Mouse (Mus musculus) CH12.LX (cell line): ENCODE data around the gene Gm35549. TPM values are rescaled to one million over a fixed set of nuclear protein-coding genes. Genes with fewer than 3 reads are reported as not detected.

Experiments
- DNase-seq: peaks from one replicate; pipeline ENCODE4 v3.0.0-alpha.2; 2013; ENCODE audit errors: extremely low read depth
- H3K27ac ChIP-seq: 2 replicates; pipeline ENCODE4 v1.5.1; 2012; ENCODE audit warnings: low read depth, mild to moderate bottlenecking, control low read depth, moderate library complexity; ENCODE audit not compliant: insufficient read depth
- H3K27me3 ChIP-seq: replicated peaks from 2 replicates; pipeline ENCODE3; 2012; ENCODE audit warnings: inconsistent platforms
- H3K36me3 ChIP-seq, 2 experiments: replicated peaks in 1 of 2; 2 replicates each; pipeline versions ENCODE3 to v1.6.1; 2012; ENCODE audit warnings: inconsistent platforms in 1 of 2, low read length in 1 of 2, mild to moderate bottlenecking in 1 of 2, mixed read lengths in 1 of 2, moderate library complexity in 1 of 2; ENCODE audit not compliant: control insufficient read depth in 1 of 2, insufficient read depth in 1 of 2
- H3K4me1 ChIP-seq, 2 experiments: 2 replicates each; pipeline ENCODE4 v1.6.1; 2012; ENCODE audit warnings: inconsistent platforms in 1 of 2, moderate library complexity in 1 of 2; ENCODE audit not compliant: insufficient read depth in 2 of 2, control insufficient read depth in 1 of 2
- H3K4me2 ChIP-seq: 2 replicates; pipeline ENCODE4 v1.6.1; 2012; ENCODE audit warnings: low read depth, mild to moderate bottlenecking, control low read depth; ENCODE audit not compliant: poor library complexity, insufficient read depth, severe bottlenecking
- H3K4me3 ChIP-seq, 3 experiments: fragments of 150-350 bp in 1 of 3; sonication (generic) in 1 of 3; replicated peaks in 1 of 3; 2 replicates each; pipeline versions ENCODE3 to v1.5.1; 2011 to 2012; ENCODE audit warnings: low read depth in 2 of 3, low read length in 2 of 3, mild to moderate bottlenecking in 2 of 3, moderate library complexity in 2 of 3, control low read depth in 1 of 3, improper control_type of control experiment in 1 of 3, inconsistent platforms in 1 of 3, mixed read lengths in 1 of 3; ENCODE audit not compliant: poor library complexity in 1 of 3
- H3K79me2 ChIP-seq: replicated peaks from 2 replicates; pipeline ENCODE4 v1.6.1; 2012; ENCODE audit warnings: mild to moderate bottlenecking, moderate library complexity; ENCODE audit not compliant: control insufficient read depth, poor library complexity, insufficient read depth, severe bottlenecking; ENCODE audit errors: extremely low read depth
- H3K9ac ChIP-seq: 2 replicates; pipeline ENCODE4 v1.6.1; 2012; ENCODE audit warnings: low read depth, mild to moderate bottlenecking, control low read depth, moderate library complexity; ENCODE audit not compliant: insufficient read depth
- H3K9me3 ChIP-seq: replicated peaks from 2 replicates; pipeline ENCODE3; 2012; ENCODE audit warnings: low read length, inconsistent platforms, mixed read lengths
- BHLHE40 ChIP-seq: IDR thresholded peaks from 2 replicates; pipeline ENCODE4 v1.6.1; 2011; ENCODE audit warnings: mild to moderate bottlenecking, low read depth, low read length, improper control_type of control experiment
- E2F4 ChIP-seq: IDR thresholded peaks from 2 replicates; pipeline ENCODE4 v1.6.1; 2011; ENCODE audit warnings: low read depth, low read length, improper control_type of control experiment; ENCODE audit not compliant: insufficient replicate concordance
- ELF1 ChIP-seq: IDR thresholded peaks from 2 replicates; pipeline ENCODE4 v1.6.1; 2014; ENCODE audit warnings: low read depth, mild to moderate bottlenecking, inconsistent platforms, low read length, improper control_type of control experiment
- EP300 ChIP-seq: IDR thresholded peaks from 2 replicates; pipeline ENCODE4 v1.6.1; 2011; ENCODE audit warnings: low read length, improper control_type of control experiment
- JUND ChIP-seq: conservative IDR thresholded peaks from 2 replicates; pipeline ENCODE4 v1.6.1; 2011; ENCODE audit warnings: low read depth, low read length, improper control_type of control experiment
- MAZ ChIP-seq: IDR thresholded peaks from 2 replicates; pipeline ENCODE4 v1.6.1; 2012; ENCODE audit warnings: low read depth, mild to moderate bottlenecking, inconsistent platforms, low read length, improper control_type of control experiment, moderate library complexity
- MEF2A ChIP-seq: IDR thresholded peaks from 2 replicates; pipeline ENCODE4 v1.6.1; 2014; ENCODE audit warnings: low read depth, mild to moderate bottlenecking, inconsistent platforms, low read length, improper control_type of control experiment, borderline replicate concordance
- MXI1 ChIP-seq: IDR thresholded peaks from 2 replicates; pipeline ENCODE4 v1.6.1; 2011; ENCODE audit warnings: mild to moderate bottlenecking, low read depth, low read length, improper control_type of control experiment
- PAX5 ChIP-seq: IDR thresholded peaks from 2 replicates; pipeline ENCODE4 v1.6.1; 2012; ENCODE audit warnings: low read length, inconsistent platforms, mixed read lengths
- POLR2AphosphoS2 ChIP-seq: IDR thresholded peaks from 2 replicates; pipeline ENCODE4 v1.6.1; 2011; ENCODE audit warnings: low read depth, low read length, improper control_type of control experiment
- RAD21 ChIP-seq: IDR thresholded peaks from 2 replicates; pipeline ENCODE4 v1.6.1; 2011; ENCODE audit warnings: low read depth, mild to moderate bottlenecking, low read length, improper control_type of control experiment, moderate library complexity
- RCOR1 ChIP-seq: conservative IDR thresholded peaks from 2 replicates; pipeline ENCODE4 v1.6.1; 2012; ENCODE audit warnings: low read depth, mild to moderate bottlenecking, inconsistent platforms, low read length, improper control_type of control experiment
- SIN3A ChIP-seq: IDR thresholded peaks from 2 replicates; pipeline ENCODE4 v1.6.1; 2012; ENCODE audit warnings: low read length, improper control_type of control experiment, inconsistent platforms
- SMC3 ChIP-seq: IDR thresholded peaks from 2 replicates; pipeline ENCODE4 v1.6.1; 2011; ENCODE audit warnings: low read depth, low read length, improper control_type of control experiment
- TBP ChIP-seq: conservative IDR thresholded peaks from 2 replicates; pipeline ENCODE4 v1.6.1; 2011; ENCODE audit warnings: low read depth, low read length, improper control_type of control experiment
- TCF12 ChIP-seq: IDR thresholded peaks from 2 replicates; pipeline ENCODE4 v1.6.1; 2014; ENCODE audit warnings: low read depth, mild to moderate bottlenecking, inconsistent platforms, low read length, improper control_type of control experiment
- UBTF ChIP-seq: IDR thresholded peaks from 2 replicates; pipeline ENCODE4 v1.6.1; 2012; ENCODE audit warnings: low read depth, mild to moderate bottlenecking, inconsistent platforms, low read length, improper control_type of control experiment, moderate library complexity
- USF1 ChIP-seq: IDR thresholded peaks from 2 replicates; pipeline ENCODE4 v1.6.1; 2014; ENCODE audit warnings: low read depth, mild to moderate bottlenecking, inconsistent platforms, low read length, improper control_type of control experiment
- ZMIZ1 ChIP-seq: IDR thresholded peaks from 2 replicates; pipeline ENCODE4 v1.6.1; 2012; ENCODE audit warnings: low read depth, mild to moderate bottlenecking, inconsistent platforms, low read length, improper control_type of control experiment
- ZNF384 ChIP-seq: IDR thresholded peaks from 2 replicates; pipeline ENCODE4 v1.6.1; 2012; ENCODE audit warnings: low read depth, low read length, improper control_type of control experiment, inconsistent platforms
- dilution Hi-C: fragments of 300-500 bp; cut with MboI; formaldehyde crosslinking; loops from 2 replicates; pipeline ENCODE4 v1.14.3; 2020; ENCODE audit warnings: low sequenced_read_pairs; ENCODE audit not compliant: extremely low pct_unique_long_range_greater_than_20kb, extremely low pct_ligation_motif_present
- in situ Hi-C: fragments of 300-500 bp; cut with MboI; formaldehyde crosslinking; loops from 3 replicates; pipeline ENCODE4 v1.14.3; 2019; ENCODE audit warnings: low sequenced_read_pairs, low pct_ligation_motif_present, low pct_unique_long_range_greater_than_20kb, mixed read lengths
- polyA plus RNA-seq: library from polyadenylated mRNA; unstranded; fragments of >175 nt; gene quantifications from 2 replicates; pipeline ENCODE4 v1.2.1, GENCODE M21; 2012; ENCODE audit warnings: low read depth; ENCODE audit not compliant: insufficient read length
- total RNA-seq, 2 experiments: library from RNA; depleted of rRNA; stranded (reverse); fragments of 300-350 nt in 1 of 2; fragments of >200 nt in 1 of 2; gene quantifications; 2 replicates each; pipeline ENCODE4 v1.2.3; 2012 to 2014

The Gm35549 gene
- total and polyA plus RNA-seq, 3 experiments, result not detected

DNA sequence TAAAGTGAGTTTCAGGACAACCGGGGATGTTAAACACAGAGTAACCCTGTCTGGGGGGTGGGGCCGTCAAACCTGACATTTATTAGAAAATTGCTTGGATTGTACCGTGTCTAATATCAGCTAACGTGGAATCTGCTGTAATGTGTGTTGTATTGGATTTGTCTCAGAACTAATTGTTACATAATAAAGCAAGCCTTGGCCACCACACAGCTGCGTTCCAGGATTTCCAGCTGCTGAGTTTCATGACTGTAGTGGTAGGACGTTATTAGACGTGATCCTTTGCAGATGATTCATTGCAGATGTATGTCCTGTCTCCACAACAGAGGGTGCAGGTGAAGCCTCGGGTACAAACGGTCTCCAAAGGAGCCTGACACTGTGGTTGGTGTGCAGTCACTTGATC is 7.7 kb downstream of the Gm35549 start:
- Histone ChIP-seq H3K27me3 (no peaks in the 10 kb centered on the region), H3K27ac (no peak overlapping the region), H3K9ac (no peak overlapping the region), H3K9me3 (no peaks in the 10 kb centered on the region), H3K4me2 (no peak overlapping the region), H3K4me1 (no peaks in the 10 kb centered on the region), H3K79me2 (no peaks in the 10 kb centered on the region), H3K36me3 (peaks cover 11 to 45% of the 10 kb centered on the region in 2 experiments), H3K4me3 (no peak overlapping the region)
- TF ChIP-seq BHLHE40 (no peak), TBP (no peak), E2F4 (no peak), PAX5 (no peak), JUND (no peak), RCOR1 (no peak), UBTF (no peak), SIN3A (no peak), MEF2A (no peak), ELF1 (no peak)
- in situ Hi-C loops (no loop called here), dilution Hi-C loops (no loop called here)
- DNase-seq, result no peak

DNA sequence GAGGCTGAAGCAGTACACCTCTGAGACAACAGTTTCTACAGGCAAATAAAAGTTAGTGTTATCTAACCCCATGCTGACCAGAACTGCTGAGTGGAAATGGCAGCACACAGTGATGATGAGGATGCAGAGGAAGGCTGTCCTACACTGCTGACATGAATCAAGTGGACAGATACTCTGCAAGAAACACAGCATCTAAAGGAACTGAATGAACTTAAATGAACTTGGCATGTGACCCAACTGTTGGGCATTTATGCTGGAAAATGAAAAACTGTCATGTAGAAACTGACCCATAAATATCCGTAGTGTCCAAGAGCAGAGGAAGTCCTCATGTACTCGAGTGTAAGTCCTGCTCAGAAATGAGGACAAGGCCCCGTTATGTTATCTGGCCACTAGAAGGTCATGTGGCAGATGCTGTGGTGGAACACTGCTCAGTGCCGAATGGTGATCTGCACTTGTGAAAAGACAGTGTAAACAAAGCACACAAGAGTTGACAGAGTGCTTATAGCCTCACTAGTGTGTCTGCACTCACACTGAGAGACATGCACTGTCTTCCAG is 13.9 kb downstream of the Gm35549 start:
- H3K4me2 ChIP-seq, result no peak overlapping the region

DNA sequence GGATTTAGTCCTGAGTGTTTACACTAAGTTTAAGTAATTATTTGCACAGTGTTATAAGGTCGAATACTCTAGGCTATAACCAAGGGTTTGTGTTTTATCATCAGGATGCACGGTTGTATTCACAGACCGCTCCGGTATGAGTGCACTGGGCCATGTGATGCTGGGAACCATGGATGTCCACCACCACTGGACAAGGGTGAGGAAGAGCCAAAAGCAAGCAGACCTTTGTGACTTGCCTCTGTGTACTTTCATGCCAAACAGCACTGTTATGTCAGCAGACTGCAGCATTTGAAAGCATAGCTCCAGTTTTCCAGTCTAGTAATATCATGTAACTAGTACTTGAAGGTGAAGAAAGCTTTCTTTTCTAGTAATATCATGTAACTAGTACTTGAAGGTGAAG is 17.1 kb downstream of the Gm35549 start:
- H3K4me2 ChIP-seq, result no peak overlapping the region
- H3K36me3 ChIP-seq, result peaks cover 36 to 69% of the 10 kb centered on the region in 2 experiments
- DNase-seq, result no peak
- no peak overlapping the region for H3K4me3 ChIP-seq
- dilution Hi-C loops (no loop called here), in situ Hi-C loops (no loop called here)
- TF ChIP-seq E2F4, result no peak
- no peak for TF ChIP-seq MAZ
- no peak for TF ChIP-seq BHLHE40
- TF ChIP-seq ZNF384, result no peak
- TF ChIP-seq, all 38 proteins: peak for 0
- H3K4me1 ChIP-seq, result no peaks in the 10 kb centered on the region
- H3K9me3 ChIP-seq, result peaks cover 4% of the 10 kb centered on the region
- no peak overlapping the region for H3K27ac ChIP-seq
- no peak overlapping the region for H3K9ac ChIP-seq
- no peaks in the 10 kb centered on the region for H3K27me3 ChIP-seq
- H3K79me2 ChIP-seq, result no peaks in the 10 kb centered on the region

More for the DNA sequence above, 13.9 kb downstream of the Gm35549 start:
- Histone ChIP-seq H3K9ac (no peak overlapping the region), H3K27ac (no peak overlapping the region), H3K9me3 (no peaks in the 10 kb centered on the region), H3K36me3 (peaks cover 31 to 61% of the 10 kb centered on the region in 2 experiments), H3K27me3 (no peaks in the 10 kb centered on the region), H3K4me1 (no peaks in the 10 kb centered on the region), H3K79me2 (no peaks in the 10 kb centered on the region), H3K4me3 (no peak overlapping the region)
- in situ Hi-C loops, result no loop called here
- dilution Hi-C loops, result no loop called here
- no peak for DNase-seq
- TF ChIP-seq TCF12 (no peak), SMC3 (no peak), USF1 (no peak), POLR2AphosphoS2 (no peak), PAX5 (no peak), JUND (no peak), RAD21 (no peak), MXI1 (no peak), TBP (no peak), ZMIZ1 (no peak), ELF1 (no peak), RCOR1 (no peak), EP300 (no peak)
